Mouse (Mus musculus): ENCODE measurements around the gene Nup50.

Nup50 gene

GRCm38 (mm10) chr15:84953259-84953658 is 30.0 kb downstream of the Nup50 start:
- no peak for DNase-seq (ENCODE audit: low read depth)

- no peak for DNase-seq (ENCODE audit: low read depth)
These were observed 34.6 kb downstream of the Nup50 start for GRCm38 (mm10) chr15:84957851-84958250.

GRCm38 (mm10) chr15:84958331-84958730 is 35.1 kb downstream of the Nup50 start:
- no peak for DNase-seq (ENCODE audit: low read depth)

GRCm38 (mm10) chr15:84959891-84960290 is 36.7 kb downstream of the Nup50 start:
- DNase-seq (ENCODE audit: low read depth): no peak

DNA sequence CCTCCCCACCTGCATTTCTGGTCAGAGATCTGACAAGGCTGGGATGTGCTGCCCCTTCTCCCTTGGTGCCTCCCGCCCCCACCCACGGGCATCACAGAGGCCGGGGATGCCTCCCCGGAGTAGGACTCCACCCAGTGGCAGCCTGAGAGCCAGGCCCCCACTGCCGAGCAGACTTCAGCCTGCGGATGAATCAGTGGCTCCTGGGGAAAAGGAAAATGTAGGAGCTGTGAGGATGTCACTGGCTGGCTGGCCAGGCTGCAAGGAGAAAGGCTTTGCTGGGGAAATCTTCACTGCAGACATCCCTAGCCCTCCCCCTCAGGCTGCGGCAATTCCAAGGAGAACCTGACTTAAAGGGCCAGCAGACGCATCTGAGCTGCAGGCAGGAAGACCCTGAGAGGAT is 37.5 kb downstream of the Nup50 start:
- no peak for DNase-seq (ENCODE audit: low read depth)

- DNase-seq (ENCODE audit: low read depth): no peak
These were observed 39.3 kb downstream of the Nup50 start for GRCm38 (mm10) chr15:84962518-84962917.

GRCm38 (mm10) chr15:84964771-84965170 is 41.6 kb downstream of the Nup50 start:
- peak; percentile 74 for DNase-seq (ENCODE audit: low read depth)

GRCm38 (mm10) chr15:84965575-84966360 is 42.6 kb downstream of the Nup50 start:
- DNase-seq (ENCODE audit: low read depth): peak; percentile 69

- DNase-seq (ENCODE audit: low read depth): no peak
These were observed 45.3 kb downstream of the Nup50 start for GRCm38 (mm10) chr15:84968534-84968933.

- DNase-seq (ENCODE audit: low read depth): no peak
These were observed 49.8 kb downstream of the Nup50 start for GRCm38 (mm10) chr15:84972860-84973543.

GRCm38 (mm10) chr15:84973544-84973871 is 50.3 kb downstream of the Nup50 start:
- no peak for DNase-seq (ENCODE audit: low read depth)

DNA sequence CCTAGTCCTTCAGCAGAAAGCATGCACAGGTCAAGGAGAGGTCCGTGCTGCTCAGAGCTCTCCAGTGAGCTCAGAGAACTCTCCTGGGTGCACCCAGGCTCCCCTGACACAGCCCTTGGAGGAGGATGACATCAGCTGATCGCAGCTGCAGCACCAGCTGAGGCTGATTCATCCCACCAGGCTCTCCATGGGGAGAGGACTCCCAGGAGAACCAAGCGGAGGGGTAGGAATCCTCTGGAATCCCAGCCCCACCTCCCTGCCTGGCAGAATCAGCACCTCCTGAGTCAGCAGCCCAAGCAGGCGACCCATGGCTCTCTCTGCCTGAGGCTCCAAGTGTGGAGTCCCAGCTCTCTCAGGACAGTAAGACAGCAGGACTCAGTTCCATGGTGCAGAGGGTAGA is 52.5 kb downstream of the Nup50 start:
- no peak for DNase-seq (ENCODE audit: low read depth)

GRCm38 (mm10) chr15:84981609-84982313 is 58.5 kb downstream of the Nup50 start:
- DNase-seq (ENCODE audit: low read depth): no peak

- DNase-seq (ENCODE audit: low read depth): no peak
These were observed 59.7 kb downstream of the Nup50 start for GRCm38 (mm10) chr15:84982888-84983287.

DNA sequence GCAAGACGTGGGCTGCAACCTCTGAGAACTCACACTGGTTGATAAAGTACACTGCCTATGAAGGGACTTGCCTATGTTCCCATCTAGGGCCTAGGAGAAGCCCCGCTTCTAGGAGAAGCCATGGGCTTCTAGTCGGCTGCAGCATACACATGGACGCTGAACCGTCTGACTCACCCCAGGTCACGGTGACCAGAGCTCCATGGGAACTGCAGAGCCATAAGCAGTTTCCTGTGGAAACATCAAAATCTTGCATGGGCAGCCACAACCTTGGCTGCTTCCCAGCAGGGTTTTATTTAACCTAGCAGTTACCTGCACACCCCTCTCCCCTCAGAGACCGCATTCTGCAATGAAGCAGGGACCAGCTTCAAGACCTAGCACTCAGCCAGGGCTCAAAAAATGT is 60.5 kb downstream of the Nup50 start:
- peak; percentile 74 for DNase-seq (ENCODE audit: low read depth)

- no peak for DNase-seq (ENCODE audit: low read depth)
These were observed 62.4 kb downstream of the Nup50 start for GRCm38 (mm10) chr15:84985516-84986160.

- no peak for DNase-seq (ENCODE audit: low read depth)
These were observed 63.2 kb downstream of the Nup50 start for GRCm38 (mm10) chr15:84986171-84987019.

GRCm38 (mm10) chr15:84987020-84987815 is 64.0 kb downstream of the Nup50 start:
- peak; percentile 45 for DNase-seq (ENCODE audit: low read depth)

DNA sequence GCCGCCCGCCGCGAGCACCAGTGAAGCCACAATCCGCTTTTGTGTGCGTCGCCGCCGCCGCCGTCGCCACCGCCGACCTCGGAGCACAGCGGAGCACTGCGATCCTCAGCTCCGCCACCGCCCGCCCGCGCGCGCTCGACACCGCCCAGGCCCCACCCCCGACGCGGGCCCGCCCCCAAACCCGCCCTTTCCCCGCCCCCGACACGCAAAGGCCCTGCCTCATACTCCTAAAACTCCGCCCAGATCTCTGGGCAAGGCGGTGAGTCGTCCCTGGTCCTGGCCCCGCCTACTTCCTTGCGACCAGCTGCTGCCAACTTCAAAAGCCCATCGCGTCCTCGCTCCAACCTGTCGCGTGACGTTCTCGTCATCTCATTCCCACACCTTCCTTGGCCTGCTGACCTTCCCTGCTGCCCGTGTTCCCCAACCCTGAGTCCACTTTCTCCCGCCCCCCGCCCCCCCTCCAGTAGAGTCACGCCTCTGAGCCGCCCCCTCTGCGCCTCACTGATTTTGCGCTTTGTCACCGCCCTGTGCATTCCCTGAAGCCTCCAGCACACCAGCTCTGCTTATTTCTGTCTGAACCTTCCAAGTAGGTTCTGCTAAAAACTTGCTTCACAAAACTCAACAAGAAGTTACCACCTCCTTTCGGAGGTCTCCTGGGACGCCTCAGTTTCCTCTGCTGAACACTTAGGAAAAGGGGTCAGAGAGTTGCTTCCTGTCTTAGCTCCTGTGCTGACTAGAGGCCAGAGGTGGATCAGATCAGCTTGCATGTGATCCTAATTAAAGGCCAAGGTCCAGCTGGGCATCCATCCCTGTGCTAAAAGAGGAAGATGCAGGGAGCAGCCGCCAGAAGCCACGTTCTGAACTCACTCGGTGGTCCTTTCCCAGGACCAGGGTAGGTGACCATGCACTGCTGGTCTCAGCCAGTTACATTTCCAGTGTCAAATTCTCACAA is 64.9 kb downstream of the Nup50 start, which contains the start of gene 5031439G07Rik:
5031439G07Rik (minus strand) TSS at position 678 of the 952 bp plus-strand sequence.
- DNase-seq (ENCODE audit: low read depth): peak; percentile 96
